Mouse (Mus musculus) forebrain, embryonic 16.5 days (tissue): ENCODE results near the gene Igsf8. TPM values are rescaled to one million over a fixed set of nuclear protein-coding genes. Genes with fewer than 3 reads are reported as not detected.

ENCODE experiments used
- ATAC-seq: fragments of 200-750 bp; cut with Nextera tagmentation; 2 replicates; pipeline ENCODE4 v1.8.0; 2017; ENCODE audit warnings: mild to moderate bottlenecking, moderate library complexity
- H3K27ac ChIP-seq: fragments of 300-500 bp; sonication (generic); 2 replicates; pipeline ENCODE4 v1.5.1; 2014; ENCODE audit warnings: low read length, control low read depth
- H3K27me3 ChIP-seq: fragments of 300-500 bp; sonication (generic); replicated peaks from 2 replicates; pipeline ENCODE4 v1.6.1; 2014; ENCODE audit warnings: low read length; ENCODE audit not compliant: control insufficient read depth, insufficient read depth
- H3K36me3 ChIP-seq: fragments of 300-500 bp; sonication (generic); 2 replicates; pipeline ENCODE4 v1.6.1; 2014; ENCODE audit not compliant: control insufficient read depth, insufficient read depth
- H3K4me1 ChIP-seq: fragments of 300-500 bp; sonication (generic); replicated peaks from 2 replicates; pipeline ENCODE4 v1.6.1; 2014; ENCODE audit warnings: low read length; ENCODE audit not compliant: control insufficient read depth, insufficient read depth
- H3K4me2 ChIP-seq: fragments of 300-500 bp; sonication (generic); 2 replicates; pipeline ENCODE4 v1.6.1; 2014; ENCODE audit warnings: mild to moderate bottlenecking, low read length, control low read depth
- H3K4me3 ChIP-seq: fragments of 300-500 bp; sonication (generic); replicated peaks from 2 replicates; pipeline ENCODE4 v1.5.1; 2014; ENCODE audit warnings: mild to moderate bottlenecking, low read length, control low read depth
- H3K9ac ChIP-seq: fragments of 300-500 bp; sonication (generic); replicated peaks from 2 replicates; pipeline ENCODE4 v1.6.1; 2014; ENCODE audit warnings: low read depth, low read length, control low read depth
- H3K9me3 ChIP-seq: fragments of 300-500 bp; sonication (generic); 2 replicates; pipeline ENCODE4 v1.6.1; 2016; ENCODE audit warnings: low read length; ENCODE audit not compliant: control insufficient read depth
- WGBS: fragments of 180-500 bp; shearing (Covaris S2); extraction: QIAGEN DNeasy Blood & Tissue Kit; methylation state at CpG from one replicate; pipeline ENCODE4 v1.1.7; 2014; 5-methylcytosine and 5-hydroxymethylcytosine counted together
- polyA plus RNA-seq: library from polyadenylated mRNA; unstranded; fragments of >200 nt; fragmentation: Nextera tagmentation; extraction: Ambion mirVana; gene quantifications from 2 replicates; pipeline ENCODE4 v1.2.1, GENCODE M21; 2015

Gene Igsf8
- polyA plus RNA-seq, 1 experiment from 2014 or later, result 136 TPM

- no peak overlapping the region for H3K4me2 ChIP-seq
- no peaks in the 10 kb centered on the region for H3K9me3 ChIP-seq
- H3K27ac ChIP-seq, result no peak overlapping the region
- H3K27me3 ChIP-seq, result no peaks in the 10 kb centered on the region
- no peak for ATAC-seq
- 40% methylated on average over 13 of the region's 13 CpGs for WGBS
- peak overlapping the region; percentile 32; the same call in 1 of the 2 replicates for H3K9ac ChIP-seq
- 0 out of 2 replicates have a peak, but pooled peaks cover 2% of the 10 kb centered on the region for H3K36me3 ChIP-seq
- no peak overlapping the region for H3K4me3 ChIP-seq
- peaks cover 36% of the 10 kb centered on the region for H3K4me1 ChIP-seq
Observed at GRCm38 (mm10) chr1:172322725-172323124, 61.3 kb downstream of the Igsf8 start.

DNA sequence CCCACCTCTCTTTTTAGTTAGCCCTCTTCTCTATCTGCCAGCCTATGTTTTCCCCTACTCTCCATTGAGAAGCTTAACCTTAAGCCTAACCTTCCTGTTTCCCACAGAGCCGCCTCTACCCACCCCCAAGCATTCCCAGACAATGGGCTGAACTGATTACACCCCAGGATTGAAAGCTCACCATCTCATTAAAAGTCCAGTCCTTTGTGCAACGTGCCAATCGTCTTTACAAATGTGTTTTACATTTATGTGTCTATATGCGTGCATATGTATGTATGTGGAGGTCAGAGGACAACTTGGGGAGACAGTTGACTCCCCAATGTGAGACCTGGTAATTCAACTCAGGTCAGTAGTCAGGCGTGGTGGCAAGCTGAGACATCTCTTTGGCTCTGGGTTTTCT lies 61.9 kb downstream of the Igsf8 start:
- Histone ChIP-seq H3K9ac (0 out of 2 replicates have a peak overlapping the region, but pooled peaks have one; percentile 13), H3K4me2 (no peak overlapping the region), H3K27ac (no peak overlapping the region), H3K9me3 (no peaks in the 10 kb centered on the region), H3K4me1 (peaks cover 33% of the 10 kb centered on the region), H3K4me3 (no peak overlapping the region), H3K36me3 (0 out of 2 replicates have a peak, but pooled peaks cover 2% of the 10 kb centered on the region), H3K27me3 (no peaks in the 10 kb centered on the region)
- WGBS, result 13% methylated on average over 5 of the region's 5 CpGs
- no peak for ATAC-seq

DNA sequence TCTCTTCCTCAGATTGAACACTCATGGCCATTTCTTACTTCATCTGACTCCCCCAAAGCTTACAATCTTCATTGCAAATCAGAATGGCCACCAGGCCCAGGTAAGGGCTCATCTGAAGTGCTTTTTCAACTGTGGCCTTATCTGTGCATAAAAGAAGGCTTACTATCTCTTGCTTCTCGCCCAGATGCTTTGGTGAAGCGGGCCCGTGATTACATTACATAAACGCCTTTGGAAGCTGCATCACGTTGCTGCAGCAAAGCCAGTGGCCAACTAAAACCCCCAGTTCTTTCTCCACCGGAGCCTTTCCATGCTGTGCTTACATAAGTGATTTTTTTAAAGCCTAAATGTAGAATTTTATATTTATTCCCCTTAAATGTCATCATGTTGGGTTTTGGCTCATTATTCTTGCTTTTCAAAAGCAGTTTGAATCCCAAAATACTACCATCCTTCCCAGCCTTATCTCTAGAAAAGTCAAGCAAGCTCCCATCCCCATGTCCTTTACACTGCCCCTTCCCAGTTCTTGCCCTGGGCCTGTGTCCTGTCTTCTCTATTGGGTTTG lies 62.4 kb downstream of the Igsf8 start:
- Histone ChIP-seq H3K27ac (no peak overlapping the region), H3K4me2 (no peak overlapping the region), H3K9me3 (no peaks in the 10 kb centered on the region), H3K36me3 (0 out of 2 replicates have a peak, but pooled peaks cover 2% of the 10 kb centered on the region), H3K9ac (0 out of 2 replicates have a peak overlapping the region, but pooled peaks have one; percentile 19), H3K4me1 (peaks cover 32% of the 10 kb centered on the region), H3K4me3 (no peak overlapping the region), H3K27me3 (no peaks in the 10 kb centered on the region)
- ATAC-seq, result no peak
- WGBS, result 55% methylated on average over 6 of the region's 6 CpGs

GRCm38 (mm10) chr1:172324725-172325124 lies 63.3 kb downstream of the Igsf8 start:
- ATAC-seq, result peak; percentile 35
- H3K4me2 ChIP-seq, result no peak overlapping the region
- 20% methylated on average over 7 of the region's 7 CpGs for WGBS
- H3K9me3 ChIP-seq, result no peaks in the 10 kb centered on the region
- no peak overlapping the region for H3K9ac ChIP-seq
- no peaks in the 10 kb centered on the region for H3K27me3 ChIP-seq
- H3K27ac ChIP-seq, result no peak overlapping the region
- no peaks in the 10 kb centered on the region for H3K36me3 ChIP-seq
- peaks cover 32% of the 10 kb centered on the region for H3K4me1 ChIP-seq
- no peak overlapping the region for H3K4me3 ChIP-seq

- H3K9ac ChIP-seq, result peak overlapping the region; percentile 60
- peaks cover 27% of the 10 kb centered on the region for H3K4me1 ChIP-seq
- peak overlapping the region; percentile 53 for H3K4me3 ChIP-seq
- H3K36me3 ChIP-seq, result no peaks in the 10 kb centered on the region
- no peak overlapping the region for H3K27ac ChIP-seq
- peak overlapping the region; percentile 81 for H3K4me2 ChIP-seq
- no peaks in the 10 kb centered on the region for H3K27me3 ChIP-seq
- WGBS, result 22% methylated on average over 91 of the region's 94 CpGs
- H3K9me3 ChIP-seq, result no peaks in the 10 kb centered on the region
- ATAC-seq, result peak; percentile 27; the same call in 1 of the 2 replicates
Observed at GRCm38 (mm10) chr1:172325680-172326535, 64.5 kb downstream of the Igsf8 start.

GRCm38 (mm10) chr1:172326684-172327083 lies 65.2 kb downstream of the Igsf8 start:
- Histone ChIP-seq H3K27ac (no peak overlapping the region), H3K9ac (peak overlapping the region; percentile 60; the same call in 1 of the 2 replicates), H3K4me2 (peak overlapping the region; percentile 81), H3K27me3 (no peaks in the 10 kb centered on the region), H3K9me3 (no peaks in the 10 kb centered on the region), H3K4me1 (peaks cover 27% of the 10 kb centered on the region), H3K4me3 (peak overlapping the region; percentile 53), H3K36me3 (no peaks in the 10 kb centered on the region)
- ATAC-seq, result no peak
- WGBS, result 67% methylated on average over 11 of the region's 11 CpGs

DNA sequence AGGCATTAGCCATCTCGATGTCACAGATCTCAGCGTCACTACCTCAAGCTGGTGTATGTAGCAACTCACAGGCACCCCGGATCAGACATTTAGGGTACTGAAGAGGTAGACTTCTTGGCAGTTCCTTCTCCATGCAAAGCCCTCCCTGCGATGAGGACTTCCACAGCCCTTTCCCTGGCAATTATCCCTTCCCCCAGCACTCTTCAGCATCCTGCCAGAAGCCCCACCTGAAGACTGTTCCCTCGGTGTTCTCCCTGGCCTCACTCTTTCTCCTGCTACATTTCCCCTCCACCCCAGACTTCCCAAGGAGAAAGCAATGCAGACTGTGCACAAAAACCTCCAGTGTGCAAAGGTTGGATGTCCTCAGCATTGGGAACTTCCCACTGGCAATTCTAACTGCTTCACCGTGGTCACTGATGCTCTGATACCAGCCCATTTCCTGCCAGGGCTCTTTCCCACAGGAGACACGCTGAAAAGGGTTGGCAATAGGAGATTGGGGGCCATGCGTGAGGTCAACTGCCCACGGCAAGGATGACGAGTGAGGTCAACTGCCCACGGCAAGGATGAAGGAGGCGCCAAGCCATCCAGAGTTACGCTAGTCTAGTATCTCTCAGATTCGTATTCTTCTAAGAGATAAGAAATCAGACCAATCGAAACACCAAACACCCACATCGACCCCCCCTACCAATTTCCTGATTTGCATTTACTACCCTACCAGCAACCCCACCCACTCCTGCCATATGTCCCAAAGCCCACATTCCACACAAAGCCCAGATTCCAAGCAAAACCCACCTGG lies 66.0 kb downstream of the Igsf8 start:
- Histone ChIP-seq H3K4me3 (no peak overlapping the region), H3K27ac (no peak overlapping the region), H3K27me3 (no peaks in the 10 kb centered on the region), H3K9ac (no peak overlapping the region), H3K36me3 (no peaks in the 10 kb centered on the region), H3K4me2 (no peak overlapping the region), H3K9me3 (no peaks in the 10 kb centered on the region), H3K4me1 (peaks cover 27% of the 10 kb centered on the region)
- WGBS, result 91% methylated on average over 16 of the region's 16 CpGs
- ATAC-seq, result no peak

GRCm38 (mm10) chr1:172328041-172328440 lies 66.6 kb downstream of the Igsf8 start:
- 89% methylated on average over 3 of the region's 3 CpGs for WGBS
- Histone ChIP-seq H3K36me3 (no peaks in the 10 kb centered on the region), H3K4me2 (no peak overlapping the region), H3K4me3 (no peak overlapping the region), H3K4me1 (peaks cover 27% of the 10 kb centered on the region), H3K9me3 (no peaks in the 10 kb centered on the region), H3K9ac (no peak overlapping the region), H3K27ac (no peak overlapping the region), H3K27me3 (no peaks in the 10 kb centered on the region)
- no peak for ATAC-seq

GRCm38 (mm10) chr1:172328461-172328860 lies 67.0 kb downstream of the Igsf8 start:
- Histone ChIP-seq H3K4me2 (peak overlapping the region; percentile 40), H3K9me3 (no peaks in the 10 kb centered on the region), H3K9ac (no peak overlapping the region), H3K27ac (no peak overlapping the region), H3K36me3 (no peaks in the 10 kb centered on the region), H3K27me3 (no peaks in the 10 kb centered on the region), H3K4me1 (peaks cover 24% of the 10 kb centered on the region), H3K4me3 (peak overlapping the region; percentile 33)
- no peak for ATAC-seq
- 83% methylated on average over 7 of the region's 7 CpGs for WGBS
